Mouse (Mus musculus): ENCODE results near the gene Ppp1r14d.
A peak's percentile ranks its signal among the peaks of the same experiment; 100 is the strongest.

Ppp1r14d gene

DNA sequence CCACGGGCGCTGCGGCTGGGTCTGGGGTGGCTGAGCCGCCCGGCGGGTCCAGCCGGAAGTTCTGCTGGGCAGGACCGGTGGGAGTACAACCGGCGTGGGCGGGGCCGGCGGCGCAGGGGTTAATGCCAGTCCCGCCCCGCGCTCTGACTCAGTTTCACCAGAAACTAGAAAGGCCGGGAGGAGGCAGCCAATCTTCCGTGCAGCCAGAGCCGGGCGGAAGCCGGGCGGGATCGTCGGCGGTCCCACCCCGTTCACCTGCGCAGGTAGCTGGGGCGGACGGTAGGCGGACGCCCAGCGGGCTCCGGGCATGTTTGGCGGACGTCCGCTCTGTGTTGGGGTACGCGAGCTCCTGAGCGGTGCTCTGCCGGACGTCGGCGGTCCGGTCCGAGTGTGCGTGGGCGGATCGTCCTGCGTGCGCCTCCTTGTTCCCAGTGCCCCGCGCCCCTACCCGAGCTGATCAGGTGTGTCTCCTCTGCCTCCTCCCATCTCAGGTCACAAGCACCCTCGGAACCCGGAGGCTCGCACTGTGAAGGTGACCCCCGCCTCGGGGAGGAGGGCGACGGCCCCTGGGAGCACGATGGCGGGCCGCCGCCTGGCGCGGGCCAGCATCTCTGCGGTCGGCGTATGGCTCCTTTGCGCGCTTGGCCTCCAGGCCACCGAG is 7.6 kb upstream of the Ppp1r14d start, which contains the start of gene Spint1:
Spint1 (plus strand) TSS at position 153 of the 661 bp plus-strand sequence.
- no peak for DNase-seq (ENCODE audit: extremely low read depth, low read depth, low spot score)

DNA sequence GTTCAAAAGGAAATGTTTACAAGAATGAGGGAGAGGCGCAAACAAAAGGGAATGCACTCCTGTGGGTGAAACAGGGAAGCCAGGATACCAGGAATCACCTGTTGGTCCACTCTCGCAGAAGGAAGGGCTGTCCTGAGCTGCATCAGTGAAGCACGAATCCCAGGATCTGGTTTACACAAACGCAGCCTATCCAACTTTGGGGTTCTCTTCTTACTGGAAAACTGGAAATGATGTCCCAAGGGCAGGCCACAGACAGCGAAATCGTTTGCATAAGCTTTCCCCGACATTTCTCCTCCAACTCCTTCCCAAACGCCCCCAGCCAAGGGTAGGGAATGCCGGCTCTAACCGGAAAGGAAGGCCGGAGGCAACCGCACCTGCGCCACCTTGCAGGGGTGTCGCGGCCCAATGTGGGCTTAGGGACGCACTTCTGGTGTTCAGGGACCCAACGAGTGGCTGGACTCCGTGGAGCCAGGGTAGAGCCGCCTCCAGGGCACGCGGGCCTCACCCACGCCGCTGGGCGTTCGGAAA is 7.0 kb upstream of the Ppp1r14d start:
- DNase-seq (ENCODE audit: extremely low read depth, low read depth, low spot score), result no peak

DNA sequence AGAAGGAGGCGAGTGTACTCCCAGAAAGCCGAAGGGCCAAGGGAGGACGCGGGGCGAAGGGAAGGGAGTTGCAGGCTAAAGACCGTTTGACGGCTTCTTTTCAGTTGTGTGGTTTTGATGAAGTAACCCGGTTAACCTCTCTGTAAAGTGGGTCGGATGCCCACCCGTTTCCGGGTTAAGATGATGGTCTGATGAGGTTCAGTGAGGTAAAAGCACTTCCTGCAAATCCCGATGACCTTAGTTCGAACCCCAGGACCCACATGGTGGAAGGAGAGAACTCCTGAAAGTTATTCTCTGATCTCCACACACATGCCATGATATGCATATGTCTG is 20.6 kb downstream of the Ppp1r14d start:
- no peak for DNase-seq (ENCODE audit: extremely low read depth, low read depth, low spot score)

DNA sequence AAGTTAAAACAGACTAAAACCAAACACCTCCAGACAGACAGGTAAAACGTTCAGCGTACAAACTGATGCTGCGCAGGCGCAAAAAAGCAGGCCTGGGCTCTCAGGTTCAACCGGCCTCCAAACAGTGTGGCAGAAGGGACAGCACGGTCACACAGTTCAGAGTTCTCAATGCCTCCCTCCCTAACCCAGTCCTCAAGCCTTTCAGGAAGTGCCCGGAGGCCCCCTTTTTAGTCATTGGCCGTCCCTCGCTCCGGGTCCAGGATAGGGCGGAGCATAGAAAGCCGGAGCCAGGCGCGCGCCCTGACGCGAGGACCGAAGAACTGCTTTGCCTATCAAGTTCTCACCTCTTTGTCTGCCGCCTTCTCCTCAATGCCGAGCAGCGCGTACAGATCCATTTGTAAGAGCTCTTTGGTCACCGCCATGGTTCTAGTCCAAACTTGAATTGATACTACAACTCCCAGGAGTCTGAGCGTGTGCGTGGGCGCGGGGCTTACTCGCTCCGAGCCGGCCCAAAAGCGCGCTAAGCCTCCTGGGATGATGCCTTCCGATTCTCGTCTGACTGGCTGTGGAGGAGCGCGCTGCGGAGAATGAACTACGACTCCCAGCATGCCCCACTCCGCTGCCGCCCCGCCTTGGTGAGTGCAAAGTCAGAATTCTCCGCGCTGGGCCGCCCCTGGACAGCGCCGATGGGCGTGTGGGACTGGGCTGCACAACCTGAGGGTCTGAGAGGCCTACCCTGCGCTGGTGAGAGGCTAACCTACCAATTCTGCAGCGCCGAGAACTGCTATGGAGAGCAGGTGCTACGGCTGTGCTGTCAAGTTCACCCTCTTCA is 21.1 kb downstream of the Ppp1r14d start, which contains the start of the genes Zfyve19 and Dnajc17:
Zfyve19 (plus strand) TSS at position 274 of the 832 bp plus-strand sequence.
Dnajc17 (minus strand) TSS at position 452 of the 832 bp plus-strand sequence.
- peak; percentile 73 for DNase-seq (ENCODE audit: extremely low read depth, low read depth, low spot score)

DNA sequence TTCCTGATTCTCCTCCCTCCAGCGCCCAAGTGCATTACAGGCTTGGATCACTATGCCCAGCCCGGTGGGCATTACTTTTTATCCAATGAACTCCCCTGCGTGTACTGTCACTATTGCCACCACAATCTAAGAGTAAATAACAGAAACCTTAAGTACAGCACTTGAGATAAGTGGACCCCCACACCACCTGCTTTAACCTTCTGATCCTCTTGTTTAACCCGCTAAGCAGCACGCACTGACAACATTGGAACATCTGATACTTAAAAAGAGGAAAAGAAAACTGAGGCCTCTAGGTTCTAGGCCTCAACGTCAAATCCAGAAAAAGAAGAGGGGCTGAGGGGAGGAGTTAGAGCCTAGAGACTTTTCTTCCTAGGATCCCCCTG is 21.8 kb downstream of the Ppp1r14d start:
- no peak for DNase-seq (ENCODE audit: extremely low read depth, low read depth, low spot score)

DNA sequence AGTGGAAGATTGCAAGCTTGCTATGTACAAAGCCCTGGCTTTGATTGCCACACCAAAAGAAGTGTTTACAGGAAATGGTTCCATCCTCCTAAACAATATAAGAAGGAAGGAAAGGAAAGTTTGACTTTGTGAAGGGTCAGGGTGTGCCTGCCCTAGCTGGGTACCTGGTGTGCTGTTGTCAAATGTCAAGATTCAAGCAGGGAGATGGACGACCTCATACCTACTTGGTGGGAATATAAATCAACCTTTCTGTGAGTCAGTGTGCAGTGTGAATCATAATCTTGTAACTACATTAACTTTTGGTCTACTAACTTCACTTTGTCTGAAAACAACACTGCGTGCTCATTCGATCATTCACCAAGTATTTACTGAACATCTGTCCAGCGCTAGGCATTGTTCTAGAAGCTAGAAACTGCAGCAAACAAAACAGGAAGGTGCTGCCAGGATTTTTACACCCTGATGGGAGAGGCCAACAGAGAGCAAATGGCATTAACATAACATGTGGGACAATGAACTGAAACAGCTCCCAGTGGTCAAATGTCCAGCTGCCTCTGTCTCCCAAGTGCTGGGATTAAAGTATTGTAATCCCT is 25.7 kb downstream of the Ppp1r14d start:
- DNase-seq (ENCODE audit: extremely low read depth, low read depth, low spot score), result no peak

DNA sequence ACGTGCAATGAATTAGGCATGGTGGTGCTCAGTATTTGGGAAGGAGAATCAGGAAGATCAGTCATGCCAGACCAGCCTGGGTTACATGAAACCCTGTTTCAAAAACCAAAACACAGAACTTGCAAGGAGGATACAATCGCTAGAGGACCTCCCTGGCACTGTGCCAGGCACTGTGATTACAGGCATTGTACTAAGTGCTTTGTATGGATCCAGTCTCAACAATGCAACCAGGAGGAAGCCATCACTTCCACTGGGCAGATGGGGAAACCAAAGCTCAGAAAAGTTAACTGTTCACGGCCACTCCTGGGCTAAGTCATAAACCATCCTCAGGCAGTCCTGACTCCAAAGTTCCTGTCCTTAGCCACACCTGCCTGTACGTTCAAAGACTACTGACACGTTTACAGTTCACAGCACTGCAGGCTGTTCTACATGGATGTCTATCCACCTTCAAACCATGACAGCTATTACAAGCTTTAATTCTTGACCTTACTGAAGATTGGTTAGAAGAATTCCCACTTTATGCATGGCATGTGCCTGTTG is 26.7 kb downstream of the Ppp1r14d start:
- no peak for DNase-seq (ENCODE audit: extremely low read depth, low read depth, low spot score)

DNA sequence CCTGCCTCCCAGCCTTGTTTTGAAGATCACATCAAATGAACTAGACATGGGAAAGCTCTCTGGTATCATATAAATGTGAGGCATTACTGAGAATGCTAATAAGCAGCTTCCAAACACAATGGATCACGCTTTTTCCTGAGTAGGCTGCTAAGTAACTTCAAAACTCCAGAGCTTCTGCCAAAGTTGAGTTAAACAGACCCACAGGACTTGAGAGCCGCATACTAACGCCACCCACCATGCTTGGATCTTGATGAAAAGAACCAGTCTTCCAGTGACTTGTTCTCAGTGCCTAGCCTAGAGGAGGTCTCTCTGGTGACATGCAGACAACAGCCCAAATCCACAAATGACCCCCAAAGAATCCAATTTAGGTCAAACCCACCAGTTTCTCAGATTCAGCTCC is 30.8 kb downstream of the Ppp1r14d start:
- no peak for DNase-seq (ENCODE audit: extremely low read depth, low read depth, low spot score)

DNA sequence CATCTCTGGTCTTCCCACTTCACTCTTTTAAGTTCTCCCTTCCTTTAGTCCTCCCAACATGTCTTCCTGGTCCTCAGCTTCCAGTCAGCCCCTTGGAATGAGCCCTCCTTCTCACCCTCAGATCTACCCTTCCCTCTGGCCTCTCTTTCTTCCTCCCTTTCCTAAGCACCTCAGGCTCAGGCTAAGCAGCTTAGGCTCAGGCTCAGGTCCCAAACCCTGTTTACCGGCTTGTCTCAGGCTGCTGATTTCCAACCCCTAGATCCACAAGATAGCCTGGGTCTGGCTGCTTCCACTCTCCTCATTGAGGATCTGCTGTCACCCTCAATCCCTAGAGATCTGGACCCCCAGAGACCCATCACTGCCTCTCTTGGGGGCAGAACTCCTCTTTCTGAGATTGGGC is 31.7 kb downstream of the Ppp1r14d start:
- no peak for DNase-seq (ENCODE audit: extremely low read depth, low read depth, low spot score)

DNA sequence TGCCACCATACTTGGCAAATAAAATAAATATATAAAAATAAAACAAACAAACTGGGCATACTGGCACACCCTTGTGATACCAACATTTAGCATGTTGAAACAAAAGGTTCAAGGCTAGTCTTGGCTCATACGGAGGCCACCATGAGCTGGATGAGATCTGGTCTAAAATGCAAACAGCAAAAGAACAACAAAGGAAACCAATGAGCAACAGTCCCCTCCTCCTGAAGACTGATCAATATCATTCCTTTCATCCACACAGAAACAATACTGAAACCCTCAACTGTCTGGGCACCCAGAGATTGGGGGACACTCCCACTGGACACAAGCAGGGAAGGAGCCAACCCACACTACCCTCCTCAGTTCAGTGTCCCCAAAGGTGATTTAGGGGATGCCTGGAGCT is 32.2 kb downstream of the Ppp1r14d start:
- no peak for DNase-seq (ENCODE audit: extremely low read depth, low read depth, low spot score)

DNA sequence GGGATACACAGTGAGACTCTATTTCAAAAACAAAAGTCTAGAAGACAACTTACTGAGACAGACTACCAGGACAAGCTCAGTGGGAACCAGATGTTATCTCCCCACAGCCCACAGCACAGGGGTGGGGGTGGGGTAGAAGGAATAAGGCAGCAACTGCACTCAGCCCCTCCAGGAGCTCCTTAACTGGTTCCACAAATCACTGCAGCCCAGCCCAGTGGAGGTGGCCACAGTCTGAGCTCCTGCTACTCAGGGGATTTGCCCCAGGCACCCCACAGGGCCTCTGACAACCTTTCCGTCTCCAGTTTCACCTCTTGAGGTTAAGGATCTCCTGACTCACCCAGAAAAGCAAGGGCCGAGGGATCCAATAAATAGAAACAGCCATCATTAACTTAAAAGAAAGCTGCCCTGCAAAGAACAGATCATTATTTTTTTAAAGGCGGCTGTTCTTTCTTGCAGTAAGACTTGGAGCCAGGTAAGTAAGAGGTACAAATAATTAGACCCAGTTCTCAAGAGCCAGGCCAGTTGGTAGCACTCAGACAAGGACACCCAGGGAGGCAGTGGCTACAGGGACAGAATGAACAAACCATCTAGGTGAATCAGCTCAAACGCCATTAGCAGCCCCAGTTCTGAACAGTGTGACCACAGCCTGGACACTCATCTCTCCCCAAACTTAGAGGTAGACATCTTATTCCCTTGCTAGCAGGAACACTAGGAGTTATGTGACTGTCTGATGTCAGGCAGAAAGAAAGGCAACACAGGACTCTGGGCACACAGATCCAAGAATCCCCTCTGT is 33.2 kb downstream of the Ppp1r14d start:
- no peak for DNase-seq (ENCODE audit: extremely low read depth, low read depth, low spot score)

DNA sequence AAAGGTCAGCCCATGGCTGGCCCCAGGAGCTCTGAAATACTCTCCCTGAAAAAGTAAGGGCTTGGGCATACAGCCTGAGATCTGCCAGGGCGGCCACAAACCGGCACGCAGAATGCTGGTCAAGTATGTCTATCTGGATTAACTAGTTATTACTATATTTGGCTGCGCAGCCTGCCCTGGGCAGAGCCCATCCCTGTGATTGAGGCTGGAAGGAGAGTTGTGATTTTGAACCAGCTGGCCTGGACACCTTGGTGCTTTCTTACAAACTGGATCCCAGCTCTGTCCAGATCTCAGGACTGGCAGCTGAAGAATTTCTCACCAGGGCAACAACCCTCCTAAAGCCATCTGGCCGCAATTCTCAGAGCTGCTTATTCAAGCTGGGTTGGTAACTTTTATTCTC is 35.6 kb downstream of the Ppp1r14d start:
- DNase-seq (ENCODE audit: extremely low read depth, low read depth, low spot score), result no peak

DNA sequence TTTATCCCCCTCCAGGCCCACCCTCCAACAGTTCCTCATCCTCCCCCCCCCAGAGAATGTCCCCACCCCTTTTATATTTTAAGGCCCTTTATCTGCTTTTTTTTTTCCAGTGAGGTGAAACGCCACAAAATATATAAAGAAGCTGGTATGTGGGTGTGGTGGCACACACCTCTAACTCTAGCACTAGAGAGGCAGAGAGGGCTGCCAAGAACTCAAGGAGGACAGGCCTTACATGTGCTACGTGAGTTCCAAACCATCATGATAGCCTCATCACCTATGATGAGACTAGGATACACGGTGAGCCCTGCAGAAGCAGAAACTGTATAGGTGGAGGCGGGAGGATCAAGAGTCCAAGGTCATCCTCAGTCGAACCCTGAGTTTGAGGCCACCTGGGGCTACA is 38.7 kb downstream of the Ppp1r14d start:
- no peak for DNase-seq (ENCODE audit: extremely low read depth, low read depth, low spot score)

DNA sequence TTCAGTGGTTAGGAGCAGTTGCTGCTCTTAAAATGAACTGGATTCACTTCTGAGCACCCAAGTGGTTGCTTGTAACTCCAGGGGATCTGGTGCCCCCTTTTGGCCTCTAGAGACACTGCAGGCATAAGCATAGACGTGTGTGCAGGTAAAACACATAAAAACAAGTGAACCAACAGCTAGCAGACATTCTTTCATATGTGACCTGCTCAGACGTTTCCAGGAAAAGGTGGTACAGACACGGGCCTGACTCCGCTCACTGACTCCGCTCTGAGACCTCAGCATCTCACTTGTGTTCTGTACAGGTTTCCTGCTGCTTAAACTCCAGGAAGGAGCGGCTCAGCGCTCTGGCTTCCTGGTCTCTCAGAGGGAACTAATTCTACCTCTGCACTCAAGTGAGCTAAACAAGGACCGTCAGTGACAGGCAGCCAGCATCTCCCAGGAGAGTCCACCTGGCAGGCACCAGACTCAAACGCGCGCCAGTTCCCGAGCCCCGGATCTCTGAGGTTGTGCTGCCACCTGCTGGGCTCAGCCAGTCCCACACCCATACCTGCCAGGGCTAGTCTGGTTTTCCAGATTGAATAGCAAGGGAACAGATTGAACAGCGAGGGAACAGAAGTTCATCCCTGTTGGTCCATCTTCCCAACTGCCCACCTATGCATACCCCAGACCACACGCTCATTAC is 40.5 kb downstream of the Ppp1r14d start:
- DNase-seq (ENCODE audit: extremely low read depth, low read depth, low spot score), result no peak

DNA sequence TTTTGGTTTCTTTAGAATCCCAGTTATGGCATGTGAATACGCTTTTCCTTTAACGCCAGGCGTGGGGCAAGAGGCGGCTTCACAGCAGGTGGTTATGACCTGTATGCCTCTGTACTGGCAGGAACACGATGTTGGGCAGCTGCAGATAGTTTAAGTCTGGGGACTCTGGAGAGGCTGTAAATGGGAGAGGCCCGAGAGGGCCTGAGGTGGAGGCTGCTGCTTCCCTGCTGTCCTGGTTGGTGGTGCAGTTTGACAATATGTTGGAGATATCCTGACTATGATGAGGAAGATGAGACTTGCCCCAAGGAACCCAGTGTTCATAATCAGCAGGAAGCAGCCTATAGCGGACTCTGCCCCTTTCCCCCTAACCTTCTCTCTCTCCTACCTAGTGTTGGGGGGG is 46.8 kb downstream of the Ppp1r14d start:
- DNase-seq (ENCODE audit: extremely low read depth, low read depth, low spot score), result no peak

DNA sequence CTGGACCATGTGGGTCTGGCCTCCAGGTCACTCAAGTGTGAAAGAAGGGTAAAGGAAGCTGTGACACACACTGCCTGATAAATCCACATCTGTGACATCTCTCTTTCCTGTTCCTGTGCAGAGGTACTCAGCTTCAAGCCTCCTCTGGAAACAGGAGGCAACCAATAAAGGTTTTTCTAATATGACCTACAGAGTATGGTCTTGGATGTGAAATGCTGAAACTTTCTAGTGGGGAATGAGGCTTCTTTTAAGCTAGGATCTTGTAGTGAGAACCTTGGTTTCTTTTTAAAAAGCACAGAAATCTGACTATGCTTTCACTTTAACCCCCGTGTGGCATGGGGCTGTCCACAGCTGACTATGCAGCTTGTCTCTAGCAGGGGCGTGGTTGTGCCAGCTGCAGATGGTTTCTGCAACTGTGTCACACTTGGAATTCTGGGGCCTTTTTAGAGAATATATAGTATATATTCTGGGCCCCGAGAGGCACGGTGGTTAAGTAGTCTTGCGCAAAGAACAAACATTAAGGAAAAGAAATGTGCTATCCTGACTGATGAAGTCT is 52.2 kb downstream of the Ppp1r14d start:
- no peak for DNase-seq (ENCODE audit: extremely low read depth, low read depth, low spot score)

DNA sequence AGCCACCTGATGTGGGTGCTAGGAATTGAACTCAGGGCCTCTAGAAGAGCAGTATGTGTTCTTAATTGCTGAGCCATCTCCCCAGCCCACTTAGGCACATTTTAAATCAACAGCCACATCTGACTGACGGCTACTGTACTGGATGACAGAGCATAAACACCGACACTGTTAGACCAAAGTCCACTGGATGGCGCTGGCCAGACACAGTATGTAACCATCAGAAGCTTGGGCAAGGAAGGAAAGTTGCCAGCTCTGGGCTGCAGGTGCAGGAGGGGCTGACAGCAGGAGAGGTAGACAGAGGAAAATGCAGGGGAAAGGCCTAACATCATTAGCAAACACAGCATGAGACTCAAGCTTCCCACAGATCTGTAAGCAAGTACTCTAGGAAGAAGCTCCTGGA is 52.9 kb downstream of the Ppp1r14d start:
- DNase-seq (ENCODE audit: extremely low read depth, low read depth, low spot score), result no peak

DNA sequence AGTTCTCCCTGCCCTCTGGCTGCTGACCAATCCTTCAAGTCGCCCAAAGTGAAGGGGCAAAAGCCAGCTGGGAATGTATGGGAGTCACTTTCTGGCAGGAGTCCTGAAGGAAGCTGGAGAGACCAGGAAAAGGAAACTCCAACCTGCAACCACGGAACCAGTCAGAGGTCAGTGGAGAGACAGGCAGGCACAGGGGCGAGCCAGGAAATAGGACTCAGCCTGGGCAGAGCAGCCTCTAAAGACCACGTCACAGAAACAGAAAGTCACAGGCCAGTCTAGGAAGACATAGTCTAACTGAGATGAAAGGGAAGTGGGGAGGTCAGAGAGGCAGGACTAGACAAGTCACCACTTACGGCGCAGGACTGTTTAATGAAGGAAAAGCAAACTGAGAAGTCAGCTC is 54.1 kb downstream of the Ppp1r14d start:
- no peak for DNase-seq (ENCODE audit: extremely low read depth, low read depth, low spot score)

DNA sequence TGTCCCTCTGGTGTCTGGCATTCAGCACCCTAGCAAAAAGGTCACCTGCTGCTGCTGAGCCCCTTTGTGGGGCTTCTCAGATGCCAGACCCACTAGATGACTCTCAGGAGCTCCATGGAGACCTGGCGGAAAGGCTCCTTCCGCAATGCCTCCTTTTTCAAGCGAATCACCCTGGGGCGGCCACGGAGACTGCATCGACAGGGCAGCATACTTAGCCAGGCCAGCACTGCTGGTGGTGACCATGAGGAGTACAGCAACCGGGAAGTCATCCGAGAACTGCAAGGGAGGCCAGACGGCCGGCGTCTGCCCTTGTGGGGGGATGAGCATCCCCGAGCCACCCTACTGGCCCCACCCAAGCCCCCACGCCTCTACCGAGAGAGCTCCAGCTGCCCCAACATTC is 54.8 kb downstream of the Ppp1r14d start:
- DNase-seq (ENCODE audit: extremely low read depth, low read depth, low spot score), result no peak

All from fat pad, adult 2 months (tissue).